Mouse (Mus musculus) liver, adult 2 months (tissue): ENCODE measurements around the gene Tmprss6. TPM values are rescaled to one million over a fixed set of nuclear protein-coding genes. Genes with fewer than 3 reads are reported as not detected.

Experiments
- DNase-seq: peaks from one replicate; pipeline ENCODE4 v3.0.0-alpha.2; 2011; ENCODE audit warnings: low read depth, low spot score; ENCODE audit errors: extremely low read depth
- H3K27ac ChIP-seq: fragments of 200-500 bp; replicated peaks from 2 replicates; pipeline ENCODE4 v1.5.1; 2012; ENCODE audit warnings: low read depth, mild to moderate bottlenecking, control low read depth, inconsistent platforms, low read length; ENCODE audit not compliant: insufficient read depth
- H3K27me3 ChIP-seq: fragments of 200-500 bp; 2 replicates; pipeline ENCODE4 v1.6.1; 2012; ENCODE audit warnings: mild to moderate bottlenecking, moderate library complexity, low read length, inconsistent platforms; ENCODE audit not compliant: control insufficient read depth, insufficient read depth
- H3K36me3 ChIP-seq: fragments of 200-500 bp; 2 replicates; pipeline ENCODE4 v1.6.1; 2012; ENCODE audit warnings: low read length, inconsistent platforms; ENCODE audit not compliant: control insufficient read depth, insufficient read depth
- H3K4me1 ChIP-seq: fragments of 200-500 bp; 2 replicates; pipeline ENCODE4 v1.6.1; 2011; ENCODE audit warnings: low read length; ENCODE audit not compliant: control insufficient read depth, insufficient read depth
- H3K4me3 ChIP-seq: fragments of 200-500 bp; 2 replicates; pipeline ENCODE4 v1.5.1; 2011; ENCODE audit warnings: low read depth, mild to moderate bottlenecking, control low read depth, low read length, moderate library complexity; ENCODE audit not compliant: insufficient read depth
- H3K79me2 ChIP-seq: fragments of 200-500 bp; 2 replicates; pipeline ENCODE4 v1.6.1; 2012; ENCODE audit warnings: inconsistent platforms, mild to moderate bottlenecking, low read length, moderate library complexity; ENCODE audit not compliant: control insufficient read depth, insufficient read depth
- H3K9ac ChIP-seq: fragments of 200-500 bp; 2 replicates; pipeline ENCODE4 v1.6.1; 2012; ENCODE audit warnings: low read depth, mild to moderate bottlenecking, control low read depth, inconsistent platforms, low read length
- CTCF ChIP-seq: fragments of 200-500 bp; IDR thresholded peaks from 2 replicates; pipeline ENCODE4 v1.5.1; 2011; ENCODE audit warnings: low read depth, low read length, control low read depth
- POLR2A ChIP-seq: fragments of 200-500 bp; IDR thresholded peaks from 2 replicates; pipeline ENCODE4 v1.6.1; 2011; ENCODE audit warnings: low read length, control low read depth; ENCODE audit not compliant: insufficient read depth; ENCODE audit errors: extremely low read depth
- WGBS: fragments of 180-500 bp; shearing (Covaris S2); methylation state at CpG from one replicate; pipeline ENCODE4 v1.1.7; 2018; 5-methylcytosine and 5-hydroxymethylcytosine counted together
- polyA plus RNA-seq: library from polyadenylated mRNA; depleted of rRNA; stranded (reverse); fragments of >200 nt; gene quantifications from 2 replicates; pipeline ENCODE4 v1.2.3, GENCODE M21; 2012
- total RNA-seq: library from RNA; depleted of rRNA; stranded (reverse); fragments of >200 nt; gene quantifications from 2 replicates; pipeline ENCODE4 v1.2.3, GENCODE M21; 2014

Gene Tmprss6
- total and polyA plus RNA-seq, 2 experiments: 188 to 514 TPM

GRCm38 (mm10) chr15:78457193-78457592 lies 11.2 kb downstream of the Tmprss6 start:
- Histone ChIP-seq H3K4me1 (peaks cover 25% of the 10 kb centered on the region), H3K27ac (peak overlapping the region; percentile 73; the same call in 1 of the 2 replicates), H3K79me2 (no peaks in the 10 kb centered on the region), H3K36me3 (peaks cover 19% of the 10 kb centered on the region; the same call in 1 of the 2 replicates), H3K4me3 (no peak overlapping the region), H3K27me3 (no peaks in the 10 kb centered on the region), H3K9ac (no peak overlapping the region; the same call in 1 of the 2 replicates)
- no peak for TF ChIP-seq CTCF
- no peak for TF ChIP-seq POLR2A
- DNase-seq: no peak
- 49% methylated on average over 10 of the region's 10 CpGs for WGBS

DNA sequence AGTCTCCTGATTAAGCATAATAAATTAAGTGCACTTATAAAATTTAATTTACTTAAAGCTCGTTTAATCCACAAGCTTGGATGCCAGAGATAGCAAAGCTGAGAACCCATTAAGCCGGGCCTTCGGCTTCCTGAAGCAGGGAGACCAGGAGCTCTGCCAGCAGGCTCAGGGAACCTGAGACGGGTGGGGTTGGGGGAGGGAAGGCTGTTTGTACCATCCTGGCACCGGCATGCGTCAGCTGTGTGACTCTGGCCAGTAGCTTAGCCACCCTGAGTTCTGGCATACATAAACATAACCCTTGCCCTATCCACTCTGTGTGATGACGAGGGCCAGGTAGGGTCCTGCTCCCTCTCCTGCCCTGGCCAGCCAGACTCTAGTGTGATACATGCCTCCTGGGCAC lies 12.4 kb downstream of the Tmprss6 start:
- peak overlapping the region; percentile 73 for H3K27ac ChIP-seq
- 19% methylated on average over 7 of the region's 7 CpGs for WGBS
- H3K4me1 ChIP-seq: peaks cover 29% of the 10 kb centered on the region
- TF ChIP-seq CTCF (no peak), POLR2A (no peak)
- no peak overlapping the region for H3K4me3 ChIP-seq
- no peak overlapping the region for H3K9ac ChIP-seq
- peak; percentile 97 for DNase-seq
- H3K79me2 ChIP-seq: no peaks in the 10 kb centered on the region
- H3K27me3 ChIP-seq: no peaks in the 10 kb centered on the region
- H3K36me3 ChIP-seq: peaks cover 19% of the 10 kb centered on the region; the same call in 1 of the 2 replicates

GRCm38 (mm10) chr15:78455168-78455567 lies 13.3 kb downstream of the Tmprss6 start:
- Histone ChIP-seq H3K27me3 (no peaks in the 10 kb centered on the region), H3K4me3 (no peak overlapping the region), H3K79me2 (no peaks in the 10 kb centered on the region), H3K9ac (no peak overlapping the region), H3K4me1 (peaks cover 35% of the 10 kb centered on the region), H3K27ac (peak overlapping the region; percentile 47), H3K36me3 (peaks cover 19% of the 10 kb centered on the region; the same call in 1 of the 2 replicates)
- TF ChIP-seq CTCF (no peak), POLR2A (no peak)
- no peak for DNase-seq
- WGBS: 41% methylated on average over 4 of the region's 4 CpGs

- Histone ChIP-seq H3K27me3 (no peaks in the 10 kb centered on the region), H3K9ac (no peak overlapping the region), H3K4me3 (no peak overlapping the region), H3K27ac (no peak overlapping the region), H3K79me2 (no peaks in the 10 kb centered on the region), H3K36me3 (peaks cover 11% of the 10 kb centered on the region; the same call in 1 of the 2 replicates), H3K4me1 (peaks cover 45% of the 10 kb centered on the region)
- TF ChIP-seq CTCF: no peak
- 84% methylated on average over 3 of the region's 3 CpGs for WGBS
- no peak for DNase-seq
Measured at GRCm38 (mm10) chr15:78452929-78453328, 15.5 kb downstream of the Tmprss6 start.

GRCm38 (mm10) chr15:78451201-78451600 lies 17.2 kb downstream of the Tmprss6 start:
- H3K36me3 ChIP-seq: peaks cover 11% of the 10 kb centered on the region; the same call in 1 of the 2 replicates
- H3K79me2 ChIP-seq: no peaks in the 10 kb centered on the region
- no peak overlapping the region for H3K9ac ChIP-seq
- H3K4me1 ChIP-seq: peaks cover 35% of the 10 kb centered on the region
- WGBS: 70% methylated on average over 2 of the region's 2 CpGs
- no peak for DNase-seq
- no peak for TF ChIP-seq POLR2A
- no peak for TF ChIP-seq CTCF
- H3K4me3 ChIP-seq: no peak overlapping the region
- no peak overlapping the region for H3K27ac ChIP-seq
- no peaks in the 10 kb centered on the region for H3K27me3 ChIP-seq

GRCm38 (mm10) chr15:78450419-78450768 lies 18.0 kb downstream of the Tmprss6 start:
- H3K4me1 ChIP-seq: peaks cover 31% of the 10 kb centered on the region
- no peaks in the 10 kb centered on the region for H3K27me3 ChIP-seq
- peak overlapping the region; percentile 53 for H3K27ac ChIP-seq
- 84% methylated on average over 6 of the region's 6 CpGs for WGBS
- TF ChIP-seq POLR2A (no peak), CTCF (no peak)
- peak overlapping the region; percentile 36; the same call in 1 of the 2 replicates for H3K9ac ChIP-seq
- H3K4me3 ChIP-seq: no peak overlapping the region
- DNase-seq: no peak
- peaks cover 13% of the 10 kb centered on the region; the same call in 1 of the 2 replicates for H3K36me3 ChIP-seq
- no peaks in the 10 kb centered on the region for H3K79me2 ChIP-seq
